Mouse (Mus musculus) spleen, adult 2 months (tissue): ENCODE results near the gene Flot2.

Source experiments
- CTCF ChIP-seq: fragments of 200-500 bp; IDR thresholded peaks from 2 replicates; pipeline ENCODE4 v1.5.1; 2011; ENCODE audit warnings: mild to moderate bottlenecking, inconsistent platforms; ENCODE audit not compliant: insufficient read depth, insufficient read length, insufficient replicate concordance; ENCODE audit errors: extremely low read depth
- POLR2A ChIP-seq: fragments of 200-500 bp; IDR thresholded peaks from 2 replicates; pipeline ENCODE4 v1.6.1; 2011; ENCODE audit warnings: low read depth, low read length, inconsistent platforms

GRCm38 (mm10) chr11:78083595-78083994 lies 45.9 kb downstream of the Flot2 start:
- TF ChIP-seq POLR2A (no peak), CTCF (no peak)
